Mouse (Mus musculus) ovary, postnatal 10 days (tissue): ENCODE measurements around the gene Gmpr.

Experiments used
- DNase-seq: peaks from one replicate; pipeline ENCODE4 v3.0.0; 2022; ENCODE audit warnings: low spot score

Gene Gmpr

DNA sequence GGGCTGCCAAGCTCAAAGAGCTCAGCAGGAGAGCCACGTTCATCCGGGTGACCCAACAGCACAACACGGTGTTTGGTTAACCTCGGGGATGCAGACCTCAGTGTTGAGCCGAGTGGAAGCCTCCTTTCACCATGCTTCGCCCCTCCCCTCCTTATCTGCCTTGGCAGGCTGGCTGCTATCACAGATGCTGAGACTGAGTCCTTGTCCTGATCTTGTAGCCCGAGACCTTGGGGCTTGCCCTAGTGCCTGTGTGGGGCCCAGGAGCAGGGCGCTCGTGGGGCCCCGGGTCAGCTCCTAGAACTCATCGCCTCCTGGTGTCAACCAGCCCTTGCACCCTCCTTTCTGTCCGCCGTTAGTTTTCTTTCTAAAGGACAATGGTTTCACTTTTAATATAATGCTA, 38.7 kb downstream of the Gmpr start:
- no peak for DNase-seq

GRCm38 (mm10) chr13:45546946-45547345, 39.7 kb downstream of the Gmpr start:
- DNase-seq, result no peak

DNA sequence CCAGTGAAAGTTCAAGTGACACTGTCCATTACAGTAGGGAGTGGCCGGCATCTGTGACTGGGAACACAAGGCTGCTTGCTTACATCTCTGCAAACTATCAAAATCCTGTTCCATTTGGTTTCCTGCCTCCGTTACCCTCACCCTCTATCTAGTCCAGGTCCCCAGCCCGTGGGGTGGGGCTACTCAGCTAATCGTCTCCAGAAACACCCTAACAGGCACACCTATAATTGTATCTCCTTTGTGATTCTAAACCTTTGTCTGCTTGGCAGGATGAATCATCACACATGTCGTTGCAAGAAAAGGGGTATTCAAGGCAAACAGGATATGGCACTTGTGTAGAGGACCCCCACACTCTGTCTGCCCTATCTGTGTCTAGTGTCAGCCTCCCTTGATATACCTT, 40.3 kb downstream of the Gmpr start:
- DNase-seq, result no peak

GRCm38 (mm10) chr13:45553674-45554073, 46.4 kb downstream of the Gmpr start:
- no peak for DNase-seq

DNA sequence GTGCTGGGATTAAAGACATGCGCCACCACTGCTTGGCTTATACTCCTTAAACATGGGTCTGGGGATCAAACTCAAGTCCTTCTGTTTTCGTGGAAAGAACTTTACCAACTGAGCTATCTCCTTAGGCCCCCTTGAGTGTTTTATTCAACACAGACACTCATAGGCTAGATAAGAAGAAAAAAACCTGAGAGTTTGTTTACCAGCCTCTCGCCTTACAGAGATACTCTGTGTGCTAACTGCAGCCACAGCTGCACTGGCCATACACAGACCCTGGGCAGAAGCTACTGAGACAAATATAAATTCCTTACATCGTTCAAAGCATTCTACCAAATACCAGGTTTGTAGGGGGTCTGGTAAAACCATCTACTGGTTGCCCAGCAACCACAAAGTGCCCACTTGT, 51.1 kb downstream of the Gmpr start:
- no peak for DNase-seq

DNA sequence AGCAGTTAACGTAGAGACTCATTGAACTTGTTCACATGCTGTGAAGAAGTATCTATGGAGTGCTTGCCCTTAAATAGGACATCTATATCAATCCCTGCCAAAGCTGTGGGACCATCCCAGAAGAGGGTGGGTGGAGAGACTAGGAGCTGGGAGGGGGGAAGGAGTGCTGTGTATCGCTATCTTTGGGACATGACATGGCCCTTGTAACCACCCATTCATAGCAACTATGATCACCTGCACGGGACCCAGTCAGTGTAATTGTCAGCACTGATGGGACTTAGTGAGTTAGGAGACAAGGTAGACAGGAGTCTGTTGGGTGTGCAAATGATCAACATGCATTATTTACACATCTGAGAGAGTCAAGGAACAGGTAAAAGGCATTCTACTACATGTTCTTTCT, 52.0 kb downstream of the Gmpr start:
- DNase-seq, result no peak

- DNase-seq, result no peak
Measured at GRCm38 (mm10) chr13:45560543-45560942, 53.3 kb downstream of the Gmpr start.

GRCm38 (mm10) chr13:45562011-45562410, 54.8 kb downstream of the Gmpr start:
- DNase-seq, result no peak

GRCm38 (mm10) chr13:45564946-45565345, 57.7 kb downstream of the Gmpr start:
- DNase-seq, result no peak

- no peak for DNase-seq
Measured at GRCm38 (mm10) chr13:45569932-45570331, 62.7 kb downstream of the Gmpr start.

GRCm38 (mm10) chr13:45571795-45572262, 64.6 kb downstream of the Gmpr start:
- DNase-seq, result peak; percentile 62

- no peak for DNase-seq
Measured at GRCm38 (mm10) chr13:45572768-45573167, 65.5 kb downstream of the Gmpr start.

DNA sequence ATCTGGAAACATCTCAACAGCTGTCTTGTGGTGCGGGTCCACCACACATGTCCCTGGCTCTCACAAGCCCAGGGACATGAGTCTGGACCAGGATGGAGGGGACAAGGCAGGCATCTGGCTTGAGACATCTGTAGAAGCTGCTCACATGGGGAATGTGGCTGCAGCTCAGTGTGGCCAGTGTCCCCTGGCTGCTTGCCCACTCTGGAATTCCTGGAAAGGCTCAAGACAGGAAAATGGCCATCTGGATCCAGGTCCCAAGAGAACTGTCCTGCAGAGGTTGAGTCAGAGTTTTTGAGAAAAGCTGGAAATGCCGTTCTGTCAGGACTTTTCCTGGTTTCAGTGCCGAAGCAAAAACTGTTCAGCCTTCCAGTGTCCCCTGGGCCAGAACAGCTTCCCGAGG, 68.9 kb downstream of the Gmpr start:
- DNase-seq, result peak; percentile 51

DNA sequence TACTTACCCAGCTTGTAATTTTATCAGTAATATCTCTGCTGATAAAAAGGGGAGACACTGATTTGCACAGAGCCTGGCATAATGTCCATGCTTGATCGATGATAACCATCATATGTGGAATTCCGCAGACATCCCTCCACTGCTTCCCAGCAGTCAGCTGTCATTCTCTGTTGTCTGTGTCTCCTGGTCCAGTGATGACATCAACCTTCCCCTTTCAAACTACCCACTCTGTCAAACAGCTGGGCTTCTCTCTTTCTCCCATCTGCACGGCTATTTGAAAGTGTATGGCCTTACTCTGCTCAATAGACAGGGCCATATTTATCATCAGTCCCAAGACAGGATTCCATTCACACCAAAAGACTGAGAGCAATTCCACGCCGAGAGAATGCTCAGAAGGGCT, 70.1 kb downstream of the Gmpr start:
- DNase-seq, result no peak

GRCm38 (mm10) chr13:45577784-45578183, 70.5 kb downstream of the Gmpr start:
- no peak for DNase-seq

GRCm38 (mm10) chr13:45579751-45580150, 72.5 kb downstream of the Gmpr start:
- DNase-seq, result no peak

DNA sequence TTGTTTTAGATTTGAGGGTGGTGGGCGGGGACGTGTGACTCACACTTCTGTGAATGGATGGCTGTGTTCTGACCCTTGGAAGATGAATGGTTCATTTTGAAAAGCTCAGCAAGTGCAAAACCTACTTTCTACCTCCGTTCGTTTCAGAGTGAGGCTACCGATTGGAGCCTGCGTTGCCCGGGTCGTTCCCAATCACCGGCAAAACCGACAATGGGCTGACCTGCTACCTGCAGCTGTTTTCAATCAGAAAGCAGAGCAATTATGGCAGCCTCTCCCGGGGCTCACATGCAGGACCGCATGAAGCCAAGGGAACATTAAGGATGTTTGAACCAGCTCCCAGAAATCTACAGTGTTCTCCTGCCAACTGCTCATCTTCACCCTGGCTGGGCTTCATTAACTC, 75.0 kb downstream of the Gmpr start:
- DNase-seq, result no peak

DNA sequence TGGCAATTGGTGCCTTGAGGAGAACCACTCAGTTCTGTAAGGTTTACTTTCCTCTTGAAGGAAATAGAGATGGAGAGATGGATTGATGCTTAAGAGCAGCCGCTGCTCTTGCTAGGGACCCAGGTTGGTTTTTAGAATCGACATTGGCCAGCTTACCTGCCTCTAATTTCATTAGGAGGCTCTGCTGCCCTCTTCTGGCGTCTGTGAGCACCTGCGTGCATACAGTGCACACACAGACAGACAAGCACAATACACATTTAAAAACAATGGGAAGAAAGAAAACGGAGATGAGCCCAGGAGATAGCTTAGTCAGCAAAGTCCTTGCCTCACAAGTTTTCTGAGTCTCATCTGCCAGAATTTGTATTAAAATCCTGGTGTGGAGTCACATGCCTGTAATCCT, 75.8 kb downstream of the Gmpr start:
- no peak for DNase-seq

DNA sequence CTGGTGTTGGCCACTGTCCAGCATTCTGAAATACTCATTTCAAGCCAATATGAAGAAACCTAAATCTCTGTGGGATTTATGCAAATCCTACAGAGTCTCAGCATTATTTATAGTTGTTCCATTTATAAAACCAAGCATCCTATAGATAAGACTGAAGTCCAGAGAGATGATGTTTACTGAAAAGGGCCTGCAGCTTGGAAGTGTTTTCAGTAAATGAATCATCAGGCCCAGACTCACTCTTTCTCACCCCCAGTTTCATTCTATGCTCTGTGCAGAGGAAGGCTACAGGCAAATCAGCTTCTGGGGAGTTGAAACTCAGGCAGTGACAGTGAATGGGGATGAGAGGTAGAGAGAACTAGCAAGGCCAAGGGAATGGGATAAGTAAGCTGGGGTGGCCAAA, 83.7 kb downstream of the Gmpr start:
- no peak for DNase-seq

DNA sequence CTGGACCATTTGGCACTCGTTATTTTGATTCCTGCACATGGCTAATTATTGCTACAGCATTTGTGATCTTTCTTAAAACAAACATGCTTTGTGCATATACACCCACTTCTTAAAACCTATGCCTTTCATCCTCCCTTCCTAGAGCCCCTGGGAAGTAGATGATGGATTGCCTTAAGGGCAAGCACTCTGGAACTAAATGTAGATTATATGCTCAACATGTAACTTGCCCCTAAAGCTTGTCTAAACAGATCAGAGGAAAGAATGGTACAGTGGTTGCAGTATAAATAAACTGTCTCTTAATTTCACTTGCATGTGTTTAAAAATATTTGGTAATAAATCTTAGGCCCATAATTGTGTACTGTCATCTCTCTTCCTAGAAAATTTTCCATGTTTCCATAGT, 86.7 kb downstream of the Gmpr start:
- no peak for DNase-seq

DNA sequence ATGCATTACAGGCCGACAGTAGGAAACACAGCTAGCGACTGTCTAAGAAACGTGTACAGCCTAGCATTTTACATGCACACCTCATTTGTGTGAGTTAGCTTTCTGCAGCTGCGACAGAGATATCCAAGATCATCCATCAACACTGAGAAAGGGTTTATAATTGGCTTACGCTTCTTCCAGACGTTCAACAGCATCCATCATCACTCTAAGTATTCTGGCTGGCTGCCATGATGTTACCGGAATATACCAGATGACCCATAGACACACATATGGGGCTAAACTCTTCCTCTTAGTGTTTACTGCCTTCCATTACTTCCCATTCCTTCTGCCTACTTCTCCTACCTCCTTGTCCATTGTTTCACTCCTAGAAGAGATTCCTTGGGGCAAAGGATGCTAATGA, 88.2 kb downstream of the Gmpr start:
- no peak for DNase-seq

DNA sequence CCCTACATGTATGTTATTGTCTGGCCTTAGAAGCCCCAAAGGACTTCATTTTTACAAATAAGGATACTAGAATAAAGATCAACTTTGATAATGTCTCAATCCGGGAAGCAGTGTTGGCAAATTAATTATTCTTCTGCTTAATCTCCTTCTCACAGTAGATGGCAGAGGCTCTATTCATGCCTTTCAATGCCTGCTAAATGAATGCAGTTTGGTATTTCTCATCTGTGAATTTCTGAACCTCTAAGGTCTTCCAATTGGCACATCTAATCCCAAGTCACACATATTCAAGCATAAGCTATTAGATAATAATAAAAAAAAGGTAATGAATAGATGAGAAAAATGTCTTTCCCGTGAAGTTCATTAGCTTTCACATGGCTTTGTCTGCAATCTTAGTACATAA, 92.6 kb downstream of the Gmpr start:
- DNase-seq, result no peak

GRCm38 (mm10) chr13:45600443-45600842, 93.2 kb downstream of the Gmpr start:
- no peak for DNase-seq
